Mouse (Mus musculus) inflammation-experienced regulatory T-cells, adult 6 months (primary cell): ENCODE results near the gene Frem3. TPM values are rescaled to one million over a fixed set of nuclear protein-coding genes. Genes with fewer than 3 reads are reported as not detected.
A peak's percentile ranks its signal among the peaks of the same experiment; 100 is the strongest.

ENCODE experiments used
- ATAC-seq: one replicate; pipeline ENCODE4 v1.8.0; 2017
- polyA plus RNA-seq, 3 experiments: library from polyadenylated mRNA; unstranded; fragments of 100-300 nt; shearing (Covaris generic); gene quantifications; one replicate each; pipeline ENCODE4 v1.2.1; 2017

The Frem3 gene
- polyA plus RNA-seq, 3 experiments from 2014 or later: not detected

- no peak for ATAC-seq
These were observed 100.0 kb downstream of the Frem3 start for GRCm38 (mm10) chr8:80710670-80711400.

DNA sequence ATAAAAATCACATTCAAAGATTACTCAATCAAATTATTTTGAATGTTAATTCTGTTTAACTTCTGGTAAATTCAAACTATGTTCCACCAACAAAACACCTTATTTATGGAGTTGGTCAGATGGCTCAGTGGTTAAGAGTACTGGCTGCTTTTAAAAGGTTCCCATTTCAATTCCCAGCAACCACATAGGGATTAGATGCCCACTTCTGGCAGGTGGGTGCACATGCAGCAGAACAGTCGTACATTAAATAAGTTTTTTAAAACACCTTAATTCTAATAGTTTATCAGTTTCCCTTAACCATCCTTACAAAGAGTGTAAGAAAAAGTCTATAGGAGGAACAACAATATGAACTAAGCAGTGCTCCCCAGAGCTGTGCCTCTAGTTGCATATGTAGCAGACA, 103.6 kb downstream of the Frem3 start:
- ATAC-seq: no peak

DNA sequence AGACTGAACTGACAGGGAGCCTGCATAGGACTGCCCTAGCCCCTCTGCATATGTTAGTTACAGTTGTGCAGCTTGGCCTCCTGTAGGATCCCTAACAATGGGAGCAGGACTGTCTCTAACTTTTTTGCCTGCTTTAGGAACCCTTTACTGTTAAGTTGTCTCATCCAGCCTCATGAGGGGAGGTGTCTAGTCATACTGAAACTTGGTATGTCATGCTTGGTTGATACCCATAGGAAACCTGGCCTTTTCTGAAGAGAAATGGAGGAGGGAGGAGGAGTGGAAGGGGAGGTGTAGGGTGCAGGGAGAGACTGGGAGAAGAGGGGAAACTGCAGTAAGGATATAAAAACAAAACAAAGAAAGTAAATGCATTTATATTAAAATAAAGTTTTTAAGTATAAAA, 121.4 kb downstream of the Frem3 start:
- ATAC-seq: no peak

DNA sequence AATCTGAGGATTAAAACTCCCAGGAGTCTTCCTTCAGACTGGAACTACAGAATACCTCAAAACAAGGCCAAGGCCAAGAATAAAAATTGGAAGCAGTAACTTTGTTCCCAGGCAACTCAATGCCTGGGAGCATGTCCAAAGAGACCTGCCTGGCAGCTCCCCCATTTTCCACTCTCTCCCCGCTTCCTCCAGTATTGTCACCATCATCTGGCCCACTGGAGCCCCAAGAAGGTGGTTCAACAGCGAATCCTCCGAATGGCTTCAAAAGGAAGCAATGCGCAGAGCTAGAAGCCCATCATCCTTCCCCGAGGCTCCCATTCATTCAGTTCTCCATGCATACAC, 127.1 kb downstream of the Frem3 start:
- ATAC-seq: no peak

- peak; percentile 25 for ATAC-seq
These were observed 127.7 kb downstream of the Frem3 start for GRCm38 (mm10) chr8:80738388-80739154.

DNA sequence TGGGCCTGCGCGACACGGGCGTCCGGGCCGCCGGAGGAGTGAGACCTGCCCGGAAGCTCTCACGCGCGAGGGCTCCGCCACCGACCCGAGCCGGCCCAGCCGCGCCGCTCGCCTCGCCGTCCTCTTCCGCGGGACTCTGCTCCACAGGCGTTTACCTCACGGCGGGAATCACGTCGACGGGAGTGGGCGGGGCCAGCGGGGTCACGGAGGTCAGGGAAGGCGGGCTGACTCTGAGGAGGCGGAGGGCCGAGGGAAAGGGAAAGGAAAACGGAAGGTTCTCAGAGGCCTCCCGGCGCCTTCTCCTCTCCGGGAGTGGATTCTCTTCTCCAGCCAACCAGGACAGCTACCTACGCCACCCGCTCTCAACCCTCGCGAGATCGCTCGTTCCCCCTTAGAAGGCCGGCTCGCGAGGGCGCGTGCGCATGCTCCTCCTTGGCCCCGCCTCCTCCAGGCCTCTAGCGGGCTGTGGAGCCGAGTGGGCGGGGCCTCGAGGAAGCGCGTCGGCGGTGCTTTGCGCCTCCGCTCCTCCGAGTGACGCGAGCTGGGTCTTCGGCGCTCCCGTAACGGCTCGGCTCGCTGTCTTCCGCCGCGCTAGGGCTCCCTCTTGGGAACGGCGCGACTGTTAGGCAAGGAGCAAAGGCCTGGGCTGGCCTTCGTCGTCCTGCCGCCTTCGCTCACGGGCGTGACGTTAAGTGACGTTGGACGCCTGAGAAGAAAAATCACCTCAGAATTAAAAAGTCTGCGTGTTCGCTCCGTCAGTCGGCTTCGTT, 128.5 kb downstream of the Frem3 start, which contains the start of gene Smarca5:
Gene Smarca5 (minus strand): TSS at position 343 of the 770 bp plus-strand sequence.
- ATAC-seq: peak; percentile 89

GRCm38 (mm10) chr8:80739932-80740331, 129.1 kb downstream of the Frem3 start:
- peak; percentile 30 for ATAC-seq

Other genes starting within 250 kb of the Frem3 start
- gene Gypa, start 117.3 kb upstream of the Frem3 start, polyA plus RNA-seq: not detected
- 10 to 100 TPM; 28.9 to 32.8 (median 29.4) TPM for gene Smarca5, start 128.4 kb downstream of the Frem3 start, polyA plus RNA-seq